Comparison of ENCODE assay signal across 8 mouse cellular contexts in the genomic region with DNA sequence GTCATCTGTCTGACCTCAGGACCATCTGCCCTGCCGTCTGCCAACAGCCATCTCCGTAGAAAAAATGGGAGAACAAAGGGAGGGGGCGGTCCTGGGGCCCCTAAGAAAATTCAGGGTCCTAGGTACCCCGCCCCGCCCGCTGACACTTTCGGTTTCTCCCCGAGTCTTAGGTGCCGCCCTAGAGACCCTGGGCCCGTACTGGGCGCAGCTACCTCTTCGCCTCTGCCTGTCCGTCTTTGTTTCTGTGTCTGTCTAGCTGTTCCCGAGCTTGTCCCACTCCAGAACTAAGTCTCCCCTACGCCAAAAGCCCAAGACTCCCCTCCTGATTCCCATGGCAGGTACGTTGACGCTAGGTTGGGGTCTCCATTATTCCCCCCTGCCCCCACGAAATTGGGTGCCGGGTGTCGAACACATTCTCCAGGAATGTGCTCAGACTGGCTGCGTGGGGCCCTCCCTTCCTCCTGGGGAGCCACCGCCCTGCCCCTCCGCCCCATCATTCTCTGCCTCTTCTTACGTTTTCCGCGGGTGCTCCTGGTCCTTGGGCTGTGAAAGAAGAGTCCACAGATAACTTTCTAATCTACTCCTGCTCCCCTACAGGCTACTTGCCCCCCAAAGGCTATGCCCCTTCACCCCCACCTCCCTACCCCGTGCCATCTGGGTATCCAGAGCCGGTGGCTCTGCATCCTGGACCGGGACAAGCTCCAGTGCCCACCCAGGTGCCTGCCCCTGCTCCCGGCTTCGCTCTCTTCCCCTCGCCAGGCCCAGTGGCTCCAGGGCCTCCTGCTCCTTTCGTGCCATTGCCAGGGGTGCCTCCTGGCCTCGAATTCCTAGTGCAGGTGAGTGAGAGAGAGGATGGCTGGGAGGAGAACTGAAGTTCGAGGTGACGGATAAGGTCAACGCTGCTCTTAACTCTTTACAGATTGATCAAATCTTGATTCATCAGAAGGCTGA. TPM values are rescaled to one million over a fixed set of nuclear protein-coding genes. Genes with fewer than 3 reads are reported as not detected.
DNase-seq lines count a peak whose midpoint lies in the region; ATAC-seq and TF ChIP-seq lines count a peak whose summit lies in the region.

No protein-coding gene starts in this region.

- no peaks in the 10 kb centered on the region for H3K36me3 ChIP-seq in thymus, adult 2 months (ENCODE audit: control insufficient read depth, insufficient read depth, low read length)
- peaks cover 44% of the 10 kb centered on the region for H3K36me3 ChIP-seq in heart, embryonic 12.5 days
- H3K36me3 ChIP-seq in limb, embryonic 11.5 days (ENCODE audit: control insufficient read depth, insufficient read depth, low read length) = peaks cover 15% of the 10 kb centered on the region
- H3K36me3 ChIP-seq in midbrain, embryonic 10.5 days = peaks cover 45% of the 10 kb centered on the region

- peak overlapping the region; percentile 72 for H3K27ac ChIP-seq in thymus, adult 2 months (ENCODE audit: control insufficient read depth, insufficient read depth, low read length)
- H3K27ac ChIP-seq in cortical plate, adult 2 months (ENCODE audit: insufficient read depth, low read length) = no peak overlapping the region
- peak overlapping the region; percentile 93 for H3K27ac ChIP-seq in heart, embryonic 12.5 days (ENCODE audit: poor library complexity, severe bottlenecking)
- peak overlapping the region; percentile 97 for H3K27ac ChIP-seq in limb, embryonic 11.5 days (replicated peaks; ENCODE audit: low read depth, low read length)
- H3K27ac ChIP-seq in midbrain, embryonic 10.5 days (replicated peaks) = peak overlapping the region; percentile 98

- no peak for DNase-seq in thymus, adult 2 months
- no peak for DNase-seq in thymus, postnatal 25 days
- peak; percentile 62 for DNase-seq in limb, embryonic 11.5 days (ENCODE audit: low spot score)
- no peak for DNase-seq in midbrain, embryonic 10.5 days (ENCODE audit: low spot score)
- no peak for DNase-seq in layer of hippocampus, postnatal 14 days (ENCODE audit: low spot score in 2 of 2)
- no peak for DNase-seq in gastrocnemius, adult 18-20 months (ENCODE audit: low spot score)

- H3K4me2 ChIP-seq in heart, embryonic 12.5 days = peak overlapping the region; percentile 81
- H3K4me2 ChIP-seq in limb, embryonic 11.5 days (ENCODE audit: low read depth, severe bottlenecking) = peak overlapping the region; percentile 75

- H3K27me3 ChIP-seq in thymus, adult 2 months (ENCODE audit: control insufficient read depth, insufficient read depth, low read length) = no peaks in the 10 kb centered on the region
- no peaks in the 10 kb centered on the region for H3K27me3 ChIP-seq in heart, embryonic 12.5 days (replicated peaks)
- no peaks in the 10 kb centered on the region for H3K27me3 ChIP-seq in limb, embryonic 11.5 days (ENCODE audit: control insufficient read depth, insufficient read depth, low read length)
- H3K27me3 ChIP-seq in midbrain, embryonic 10.5 days (ENCODE audit: low read depth, poor library complexity, severe bottlenecking) = no peaks in the 10 kb centered on the region

- no peaks in the 10 kb centered on the region for H3K9me3 ChIP-seq in heart, embryonic 12.5 days (replicated peaks)
- no peaks in the 10 kb centered on the region for H3K9me3 ChIP-seq in limb, embryonic 11.5 days (ENCODE audit: control insufficient read depth, low read length)
- H3K9me3 ChIP-seq in midbrain, embryonic 10.5 days (replicated peaks) = no peaks in the 10 kb centered on the region

- H3K9ac ChIP-seq in heart, embryonic 12.5 days = peak overlapping the region; percentile 88
- peak overlapping the region; percentile 70 for H3K9ac ChIP-seq in limb, embryonic 11.5 days (ENCODE audit: low read length)

- peaks cover 42% of the 10 kb centered on the region for H3K4me1 ChIP-seq in thymus, adult 2 months (replicated peaks; ENCODE audit: control insufficient read depth, insufficient read depth, low read length)
- H3K4me1 ChIP-seq in cortical plate, adult 2 months (ENCODE audit: control insufficient read depth, insufficient read depth, low read length) = no peaks in the 10 kb centered on the region
- H3K4me1 ChIP-seq in heart, embryonic 12.5 days (replicated peaks) = peaks cover 28% of the 10 kb centered on the region
- H3K4me1 ChIP-seq in limb, embryonic 11.5 days (ENCODE audit: control insufficient read depth, insufficient read depth, low read length) = peaks cover 11% of the 10 kb centered on the region
- H3K4me1 ChIP-seq in midbrain, embryonic 10.5 days = peaks cover 42% of the 10 kb centered on the region

- ATAC-seq in heart, embryonic 12.5 days (ENCODE audit: insufficient number of reproducible peaks, low FRiP score) = peak; percentile 53
- ATAC-seq in limb, embryonic 11.5 days (ENCODE audit: insufficient number of reproducible peaks, low FRiP score, low TSS enrichment, low read depth) = peak; percentile 53; the same call in 1 of the 2 replicates

- 10% methylated on average over 37 of the region's 37 CpGs for WGBS in thymus, adult 2 months
- 14% methylated on average over 37 of the region's 37 CpGs for WGBS in heart, embryonic 12.5 days
- WGBS in limb, embryonic 11.5 days = 11% methylated on average over 37 of the region's 37 CpGs
- whole genome bisulfite sequencing in midbrain, embryonic 10.5 days = 13% methylated on average over 37 of the region's 37 CpGs

- H3K4me3 ChIP-seq in thymus, adult 2 months (ENCODE audit: control insufficient read depth, insufficient read depth, low read length) = peak overlapping the region; percentile 96
- peak overlapping the region; percentile 59 for H3K4me3 ChIP-seq in cortical plate, adult 2 months (ENCODE audit: insufficient read depth, low read length)
- peak overlapping the region; percentile 76 for H3K4me3 ChIP-seq in heart, embryonic 12.5 days
- peak overlapping the region; percentile 74 for H3K4me3 ChIP-seq in limb, embryonic 11.5 days (ENCODE audit: low read depth, low read length)
- peak overlapping the region; percentile 79 for H3K4me3 ChIP-seq in midbrain, embryonic 10.5 days

- TF ChIP-seq POLR2A in thymus, adult 2 months (IDR thresholded peaks at IDR 0.05; ENCODE audit: control insufficient read depth, extremely low read depth, insufficient read depth, low read length, poor library complexity) = 0 out of 2 replicates have a peak, but pooled peaks have one; percentile 7
- TF ChIP-seq POLR2A in cortical plate, adult 2 months (IDR thresholded peaks at IDR 0.05; ENCODE audit: extremely low read depth, insufficient read depth, low read length) = no peak

- no peak for TF ChIP-seq CTCF in thymus, adult 2 months (IDR thresholded peaks at IDR 0.05; ENCODE audit: borderline replicate concordance, control insufficient read depth, extremely low read depth, insufficient read depth, low read length, poor library complexity)
- no peak for TF ChIP-seq CTCF in cortical plate, adult 2 months (IDR thresholded peaks at IDR 0.05; ENCODE audit: extremely low read depth, insufficient read depth, low read length)

RNA-seq across cellular contexts. Expression of a gene that starts 0.8 kb away (rescaled TPM):
- 132 and 142 TPM in 2 replicates for polyA plus RNA-seq in thymus, adult 2 months (2012; rRNA removed)
- polyA plus RNA-seq in cortical plate, adult 2 months (2012; rRNA removed) = 35.3 and 36.5 TPM in 2 replicates
- 77.9 and 82.3 TPM in 2 replicates for polyA plus RNA-seq in heart, embryonic 12.5 days (2016; fragmentation: Nextera tagmentation; extraction: Ambion mirVana)
- polyA plus RNA-seq in limb, embryonic 11.5 days (2014; fragmentation: Nextera tagmentation; extraction: Ambion mirVana) = 115 TPM in 2 replicates
- polyA plus RNA-seq in midbrain, embryonic 10.5 days (2016; fragmentation: Nextera tagmentation; extraction: Ambion mirVana) = 70.4 and 81.8 TPM in 2 replicates
- 10 to 100 TPM; 22.0 to 23.3 TPM for total RNA-seq in layer of hippocampus, postnatal 14 days (2021)
- 10 to 100 TPM; 10.1 to 12.7 TPM for total RNA-seq in gastrocnemius, adult 18-20 months (2021)

RNA-seq across cellular contexts. Expression of a gene that starts 8.7 kb away (rescaled TPM):
- polyA plus RNA-seq in thymus, adult 2 months (2012; rRNA removed) = 160 and 224 TPM in 2 replicates
- polyA plus RNA-seq in cortical plate, adult 2 months (2012; rRNA removed) = 234 and 244 TPM in 2 replicates
- polyA plus RNA-seq in heart, embryonic 12.5 days (2016; fragmentation: Nextera tagmentation; extraction: Ambion mirVana) = 289 and 297 TPM in 2 replicates
- polyA plus RNA-seq in limb, embryonic 11.5 days (2014; fragmentation: Nextera tagmentation; extraction: Ambion mirVana) = 285 and 304 TPM in 2 replicates
- 345 and 346 TPM in 2 replicates for polyA plus RNA-seq in midbrain, embryonic 10.5 days (2016; fragmentation: Nextera tagmentation; extraction: Ambion mirVana)
- 100 to 1,000 TPM; 150 to 162 TPM for total RNA-seq in layer of hippocampus, postnatal 14 days (2021)
- 100 to 1,000 TPM; 141 to 164 TPM for total RNA-seq in gastrocnemius, adult 18-20 months (2021)

RNA-seq across cellular contexts. Expression of a gene that starts 9.4 kb away (rescaled TPM):
- 14.4 and 15.3 TPM in 2 replicates for polyA plus RNA-seq in thymus, adult 2 months (2012; rRNA removed)
- polyA plus RNA-seq in cortical plate, adult 2 months (2012; rRNA removed) = 112 and 116 TPM in 2 replicates
- polyA plus RNA-seq in heart, embryonic 12.5 days (2016; fragmentation: Nextera tagmentation; extraction: Ambion mirVana) = 1.8 and 2.3 TPM in 2 replicates
- 5.8 and 6.2 TPM in 2 replicates for polyA plus RNA-seq in limb, embryonic 11.5 days (2014; fragmentation: Nextera tagmentation; extraction: Ambion mirVana)
- polyA plus RNA-seq in midbrain, embryonic 10.5 days (2016; fragmentation: Nextera tagmentation; extraction: Ambion mirVana) = 6.1 and 8.6 TPM in 2 replicates
- total RNA-seq in layer of hippocampus, postnatal 14 days (2021) = 100 to 1,000 TPM; 220 to 226 TPM
- total RNA-seq in gastrocnemius, adult 18-20 months (2021) = 1 to 10 TPM; 1.9 to 2.9 TPM

RNA-seq across cellular contexts. Expression of a gene that starts 11.5 kb away (rescaled TPM):
- 2.6 and 3.1 TPM in 2 replicates for polyA plus RNA-seq in thymus, adult 2 months (2012; rRNA removed)
- 0.08 and 0.25 TPM in 2 replicates for polyA plus RNA-seq in cortical plate, adult 2 months (2012; rRNA removed)
- 0.28 and 0.32 TPM in 2 replicates for polyA plus RNA-seq in heart, embryonic 12.5 days (2016; fragmentation: Nextera tagmentation; extraction: Ambion mirVana)
- polyA plus RNA-seq in limb, embryonic 11.5 days (2014; fragmentation: Nextera tagmentation; extraction: Ambion mirVana) = 0.89 and 1.2 TPM in 2 replicates
- polyA plus RNA-seq in midbrain, embryonic 10.5 days (2016; fragmentation: Nextera tagmentation; extraction: Ambion mirVana) = 0.41 and 0.44 TPM in 2 replicates
- not detected for total RNA-seq in layer of hippocampus, postnatal 14 days (2021)
- total RNA-seq in gastrocnemius, adult 18-20 months (2021) = under 1 TPM in 1 of 2 experiments, not detected in 1; 0.07 TPM

RNA-seq across cellular contexts. Expression of a gene that starts 25.0 kb away (rescaled TPM):
- 0.20 and 0.61 TPM in 2 replicates for polyA plus RNA-seq in thymus, adult 2 months (2012; rRNA removed)
- polyA plus RNA-seq in cortical plate, adult 2 months (2012; rRNA removed) = 0.10 and 0.15 TPM in 2 replicates
- polyA plus RNA-seq in heart, embryonic 12.5 days (2016; fragmentation: Nextera tagmentation; extraction: Ambion mirVana) = not detected in 2 replicates
- 0.15 and 0.18 TPM in 2 replicates for polyA plus RNA-seq in limb, embryonic 11.5 days (2014; fragmentation: Nextera tagmentation; extraction: Ambion mirVana)
- polyA plus RNA-seq in midbrain, embryonic 10.5 days (2016; fragmentation: Nextera tagmentation; extraction: Ambion mirVana) = 0.12 and 0.19 TPM in 2 replicates
- under 1 TPM; 0.50 to 0.74 TPM for total RNA-seq in layer of hippocampus, postnatal 14 days (2021)
- not detected for total RNA-seq in gastrocnemius, adult 18-20 months (2021)
